Mouse (Mus musculus) lung, embryonic 15.5 days (tissue): Measurements from ENCODE around the gene Zfp108. TPM values are rescaled to one million over a fixed set of nuclear protein-coding genes. Genes with fewer than 3 reads are reported as not detected.

ENCODE experiments used
- ATAC-seq: fragments of 200-750 bp; cut with Nextera tagmentation; 2 replicates; pipeline ENCODE4 v1.8.0; 2017; ENCODE audit warnings: moderate number of reproducible peaks, borderline replicate concordance; ENCODE audit not compliant: low FRiP score, low TSS enrichment; ENCODE audit errors: extremely low read depth
- H3K27ac ChIP-seq: fragments of 300-500 bp; sonication (generic); 2 replicates; pipeline ENCODE4 v1.5.1; 2015; ENCODE audit warnings: moderate library complexity, mild to moderate bottlenecking, inconsistent platforms
- H3K27me3 ChIP-seq: fragments of 300-500 bp; sonication (generic); 2 replicates; pipeline ENCODE4 v1.6.1; 2015; ENCODE audit warnings: inconsistent platforms
- H3K36me3 ChIP-seq: fragments of 300-500 bp; sonication (generic); 2 replicates; pipeline ENCODE4 v1.6.1; 2015; ENCODE audit warnings: inconsistent platforms
- H3K4me1 ChIP-seq: fragments of 300-500 bp; sonication (generic); 2 replicates; pipeline ENCODE4 v1.6.1; 2015; ENCODE audit warnings: inconsistent platforms
- H3K4me2 ChIP-seq: fragments of 300-500 bp; sonication (generic); 2 replicates; pipeline ENCODE4 v1.6.1; 2015; ENCODE audit warnings: inconsistent platforms, mild to moderate bottlenecking, moderate library complexity
- H3K4me3 ChIP-seq: fragments of 300-500 bp; sonication (generic); 2 replicates; pipeline ENCODE4 v1.5.1; 2015; ENCODE audit warnings: mild to moderate bottlenecking, inconsistent platforms
- H3K9ac ChIP-seq: fragments of 300-500 bp; sonication (generic); 2 replicates; pipeline ENCODE4 v1.6.1; 2015; ENCODE audit warnings: inconsistent platforms
- H3K9me3 ChIP-seq: fragments of 300-500 bp; sonication (generic); 2 replicates; pipeline ENCODE4 v1.6.1; 2016; ENCODE audit warnings: inconsistent platforms
- WGBS: fragments of 180-500 bp; shearing (Covaris S2); methylation state at CpG from one replicate; pipeline ENCODE4 v1.1.7; 2015; 5-methylcytosine and 5-hydroxymethylcytosine counted together
- polyA plus RNA-seq: library from polyadenylated mRNA; unstranded; fragments of >200 nt; fragmentation: Nextera tagmentation; extraction: Ambion mirVana; gene quantifications from 2 replicates; pipeline ENCODE4 v1.2.1, GENCODE M21; 2015

Gene Zfp108
- polyA plus RNA-seq, result 3.8 and 3.9 TPM in 2 replicates

GRCm38 (mm10) chr7:24254633-24255474, at the start of gene Zfp108:
Gene Zfp108 (plus strand): TSS chr7:24254794.
- no peak within 1 kb of the TSS for H3K27ac ChIP-seq
- peak within 1 kb of the TSS; percentile 56 for H3K9ac ChIP-seq
- WGBS, result 17% methylated on average over 21 of the region's 21 CpGs
- peak; percentile 85 for ATAC-seq
- H3K9me3 ChIP-seq, result no peaks in the 10 kb centered on the region
- H3K4me3 ChIP-seq, result peak within 1 kb of the TSS; percentile 56
- H3K4me1 ChIP-seq, result peaks cover 4% of the 10 kb centered on the region
- H3K27me3 ChIP-seq, result no peaks in the 10 kb centered on the region
- peak within 1 kb of the TSS; percentile 72 for H3K4me2 ChIP-seq
- peaks cover 2% of the 10 kb centered on the region; the same call in 1 of the 2 replicates for H3K36me3 ChIP-seq

- H3K4me1 ChIP-seq, result no peaks in the 10 kb centered on the region
- H3K27ac ChIP-seq, result peak overlapping the region; percentile 77
- H3K9ac ChIP-seq, result peak overlapping the region; percentile 75
- H3K4me3 ChIP-seq, result peak overlapping the region; percentile 67
- 8% methylated on average over 24 of the region's 24 CpGs for WGBS
- peak; percentile 92 for ATAC-seq
- peaks cover 22% of the 10 kb centered on the region for H3K36me3 ChIP-seq
- H3K4me2 ChIP-seq, result peak overlapping the region; percentile 70
- H3K9me3 ChIP-seq, result no peaks in the 10 kb centered on the region
- no peaks in the 10 kb centered on the region for H3K27me3 ChIP-seq
Observed at GRCm38 (mm10) chr7:24207488-24208261, 46.9 kb upstream of the Zfp108 start.

- ATAC-seq, result 0 out of 2 replicates have a peak, but pooled peaks have one; percentile 31
- H3K4me2 ChIP-seq, result peak overlapping the region; percentile 70
- H3K27me3 ChIP-seq, result no peaks in the 10 kb centered on the region
- no peak overlapping the region for H3K27ac ChIP-seq
- WGBS, result 57% methylated on average over 7 of the region's 7 CpGs
- no peaks in the 10 kb centered on the region for H3K9me3 ChIP-seq
- no peaks in the 10 kb centered on the region for H3K4me1 ChIP-seq
- H3K36me3 ChIP-seq, result peaks cover 18% of the 10 kb centered on the region
- peak overlapping the region; percentile 67 for H3K4me3 ChIP-seq
- no peak overlapping the region for H3K9ac ChIP-seq
Observed at GRCm38 (mm10) chr7:24208282-24208886, 46.2 kb upstream of the Zfp108 start.

GRCm38 (mm10) chr7:24210296-24210695, 44.3 kb upstream of the Zfp108 start:
- H3K36me3 ChIP-seq, result peaks cover 6% of the 10 kb centered on the region; the same call in 1 of the 2 replicates
- no peak overlapping the region for H3K9ac ChIP-seq
- no peaks in the 10 kb centered on the region for H3K4me1 ChIP-seq
- no peaks in the 10 kb centered on the region for H3K27me3 ChIP-seq
- no peak overlapping the region for H3K4me3 ChIP-seq
- H3K4me2 ChIP-seq, result no peak overlapping the region
- ATAC-seq, result no peak
- 74% methylated on average over 2 of the region's 2 CpGs for WGBS
- H3K9me3 ChIP-seq, result no peaks in the 10 kb centered on the region
- H3K27ac ChIP-seq, result no peak overlapping the region

GRCm38 (mm10) chr7:24211343-24211742, 43.3 kb upstream of the Zfp108 start, which contains the start of gene Zfp111:
Gene Zfp111 (minus strand): TSS chr7:24211443.
- Histone ChIP-seq H3K27me3 (no peaks in the 10 kb centered on the region), H3K4me1 (no peaks in the 10 kb centered on the region), H3K36me3 (no peaks in the 10 kb centered on the region), H3K4me2 (no peak within 1 kb of the TSS), H3K9ac (no peak within 1 kb of the TSS), H3K4me3 (no peak within 1 kb of the TSS), H3K9me3 (no peaks in the 10 kb centered on the region), H3K27ac (no peak within 1 kb of the TSS)
- no peak for ATAC-seq
- WGBS, result 71% methylated on average over 5 of the region's 5 CpGs

- peak; percentile 85 for ATAC-seq
- Histone ChIP-seq H3K27ac (no peak within 1 kb of the TSS), H3K4me1 (peaks cover 9% of the 10 kb centered on the region), H3K9me3 (no peaks in the 10 kb centered on the region), H3K36me3 (0 out of 2 replicates have a peak, but pooled peaks cover 4% of the 10 kb centered on the region), H3K27me3 (no peaks in the 10 kb centered on the region), H3K4me2 (peak within 1 kb of the TSS; percentile 63), H3K9ac (peak within 1 kb of the TSS; percentile 78), H3K4me3 (peak within 1 kb of the TSS; percentile 91)
- 6% methylated on average over 28 of the region's 28 CpGs for WGBS
Observed at GRCm38 (mm10) chr7:24237040-24237791, 17.4 kb upstream of the Zfp108 start, which contains the start of gene Zfp109. Gene Zfp109 (minus strand): TSS chr7:24237560.

- Histone ChIP-seq H3K4me2 (peak overlapping the region; percentile 72), H3K9me3 (no peaks in the 10 kb centered on the region), H3K9ac (no peak overlapping the region), H3K4me3 (peak overlapping the region; percentile 56), H3K36me3 (no peaks in the 10 kb centered on the region), H3K4me1 (peaks cover 4% of the 10 kb centered on the region), H3K27ac (no peak overlapping the region), H3K27me3 (no peaks in the 10 kb centered on the region)
- ATAC-seq, result peak; percentile 39; the same call in 1 of the 2 replicates
- WGBS, result 62% methylated on average over 9 of the region's 9 CpGs
Observed at GRCm38 (mm10) chr7:24253779-24254615, 597 bp upstream of the Zfp108 start.

GRCm38 (mm10) chr7:24259306-24259999, 4.9 kb downstream of the Zfp108 start:
- 84% methylated on average over 13 of the region's 13 CpGs for WGBS
- H3K27ac ChIP-seq, result no peak overlapping the region
- H3K4me3 ChIP-seq, result no peak overlapping the region
- peaks cover 4% of the 10 kb centered on the region for H3K4me1 ChIP-seq
- no peaks in the 10 kb centered on the region for H3K9me3 ChIP-seq
- no peak overlapping the region for H3K4me2 ChIP-seq
- H3K36me3 ChIP-seq, result peaks cover 10% of the 10 kb centered on the region; the same call in 1 of the 2 replicates
- no peak overlapping the region for H3K9ac ChIP-seq
- no peaks in the 10 kb centered on the region for H3K27me3 ChIP-seq
- ATAC-seq, result no peak

GRCm38 (mm10) chr7:24260000-24260312, 5.4 kb downstream of the Zfp108 start:
- H3K27ac ChIP-seq, result no peak overlapping the region
- no peaks in the 10 kb centered on the region for H3K27me3 ChIP-seq
- H3K4me1 ChIP-seq, result peaks cover 4% of the 10 kb centered on the region
- no peaks in the 10 kb centered on the region for H3K9me3 ChIP-seq
- no peak overlapping the region for H3K9ac ChIP-seq
- H3K4me2 ChIP-seq, result no peak overlapping the region
- H3K36me3 ChIP-seq, result peaks cover 10% of the 10 kb centered on the region; the same call in 1 of the 2 replicates
- no peak for ATAC-seq
- WGBS, result 81% methylated on average over 4 of the region's 4 CpGs
- H3K4me3 ChIP-seq, result no peak overlapping the region
